ENCODE assay signal across 26 mouse cellular contexts in the genomic region with DNA sequence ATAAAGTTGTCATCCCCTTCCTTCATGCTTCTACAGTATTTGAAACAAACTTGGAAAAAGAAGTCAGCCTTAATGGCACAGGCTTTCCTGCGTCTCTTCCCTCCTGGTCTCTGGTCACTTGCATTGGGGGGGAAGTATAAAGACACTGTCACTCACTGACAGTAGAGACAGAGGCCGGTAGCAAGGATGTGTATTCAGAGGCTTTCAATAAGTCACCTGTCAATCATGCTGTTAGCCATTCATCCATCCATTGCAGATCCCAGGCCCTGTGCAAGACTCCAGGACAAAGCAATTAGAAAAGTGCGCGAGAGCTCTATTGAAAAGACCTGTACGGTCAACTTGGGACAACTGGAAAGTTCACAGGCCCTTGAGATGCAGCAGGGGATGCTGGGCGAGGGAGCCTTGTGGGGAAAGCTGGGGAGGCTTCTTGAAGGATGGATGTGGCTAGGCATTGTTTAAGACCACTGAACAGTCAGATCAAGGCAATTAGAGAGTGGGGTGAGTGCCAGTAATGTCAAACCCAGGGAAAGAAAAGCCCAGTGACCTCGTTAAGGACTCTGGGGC.
A peak's percentile ranks its signal among the peaks of the same experiment; 100 is the strongest.
DNase-seq lines count a peak whose midpoint lies in the region; ATAC-seq lines count a peak whose summit lies in the region.
"Had no signal": no experiment of that assay in that cellular context is flagged by ENCODE, and none has a peak within 500 bp of the region (broad histone marks: within the 10 kb centered on the region; RNA-seq: fewer than 3 reads in every experiment).

No protein-coding gene starts in this region.

- H3K9me3 ChIP-seq in forebrain, embryonic 11.5 days (ENCODE audit: control insufficient read depth, low read length): no peaks in the 10 kb centered on the region
- no peaks in the 10 kb centered on the region for H3K9me3 ChIP-seq in forebrain, embryonic 15.5 days
- no peaks in the 10 kb centered on the region for H3K9me3 ChIP-seq in hindbrain, embryonic 11.5 days (ENCODE audit: control insufficient read depth, low read length)
- H3K9me3 ChIP-seq in hindbrain, embryonic 13.5 days: no peaks in the 10 kb centered on the region
- no peaks in the 10 kb centered on the region for H3K9me3 ChIP-seq in embryonic facial prominence, embryonic 11.5 days (replicated peaks; ENCODE audit: control insufficient read depth, low read length)
- H3K9me3 ChIP-seq: embryonic facial prominence, embryonic 15.5 days; heart, embryonic 15.5 days; hindbrain, embryonic 12.5 days; intestine, embryonic 15.5 days had no signal

- ATAC-seq in forebrain, embryonic 11.5 days (replicated peaks; ENCODE audit: low FRiP score): peak; percentile 69
- ATAC-seq in forebrain, embryonic 15.5 days (replicated peaks): no peak
- peak; percentile 56; the same call in 1 of the 2 replicates for ATAC-seq in hindbrain, embryonic 11.5 days (ENCODE audit: low FRiP score)
- no peak for ATAC-seq in hindbrain, embryonic 13.5 days (ENCODE audit: low FRiP score)
- peak; percentile 39; the same call in 1 of the 2 replicates for ATAC-seq in embryonic facial prominence, embryonic 11.5 days (replicated peaks; ENCODE audit: insufficient number of reproducible peaks, low FRiP score, low TSS enrichment, low read depth)
- ATAC-seq: activated CD4-positive, CD25-positive, alpha-beta regulatory T cell, adult 4 months; forebrain, embryonic 16.5 days; intestine, embryonic 15.5 days; Patski had no signal

- H3K9ac ChIP-seq in forebrain, embryonic 11.5 days (ENCODE audit: low read length): no peak overlapping the region
- H3K9ac ChIP-seq in forebrain, embryonic 15.5 days (replicated peaks): no peak overlapping the region
- no peak overlapping the region for H3K9ac ChIP-seq in hindbrain, embryonic 11.5 days (ENCODE audit: low read depth, low read length)
- no peak overlapping the region for H3K9ac ChIP-seq in hindbrain, embryonic 13.5 days
- H3K9ac ChIP-seq in embryonic facial prominence, embryonic 11.5 days (replicated peaks; ENCODE audit: low read length): no peak overlapping the region
- H3K9ac ChIP-seq: embryonic facial prominence, embryonic 15.5 days; heart, embryonic 15.5 days; hindbrain, embryonic 12.5 days; intestine, embryonic 15.5 days had no signal

- no peak overlapping the region for H3K4me3 ChIP-seq in forebrain, embryonic 11.5 days (ENCODE audit: low read depth, low read length)
- no peak overlapping the region for H3K4me3 ChIP-seq in forebrain, embryonic 15.5 days
- H3K4me3 ChIP-seq in hindbrain, embryonic 11.5 days (ENCODE audit: low read depth, low read length): no peak overlapping the region
- no peak overlapping the region for H3K4me3 ChIP-seq in hindbrain, embryonic 13.5 days
- H3K4me3 ChIP-seq in embryonic facial prominence, embryonic 11.5 days (ENCODE audit: low read depth, low read length): no peak overlapping the region
- H3K4me3 ChIP-seq: embryonic facial prominence, embryonic 15.5 days; erythroblast, embryonic 14.5 days; heart, adult 2 months; heart, embryonic 15.5 days; hindbrain, embryonic 12.5 days; intestine, embryonic 15.5 days had no signal

- no peaks in the 10 kb centered on the region for H3K36me3 ChIP-seq in forebrain, embryonic 11.5 days (ENCODE audit: control insufficient read depth, insufficient read depth, low read length)
- no peaks in the 10 kb centered on the region for H3K36me3 ChIP-seq in forebrain, embryonic 15.5 days
- no peaks in the 10 kb centered on the region for H3K36me3 ChIP-seq in hindbrain, embryonic 11.5 days (ENCODE audit: control insufficient read depth, insufficient read depth, low read length)
- no peaks in the 10 kb centered on the region for H3K36me3 ChIP-seq in hindbrain, embryonic 13.5 days
- H3K36me3 ChIP-seq in embryonic facial prominence, embryonic 11.5 days (replicated peaks; ENCODE audit: control insufficient read depth, insufficient read depth, low read depth, low read length): no peaks in the 10 kb centered on the region
- H3K36me3 ChIP-seq: embryonic facial prominence, embryonic 15.5 days; heart, embryonic 15.5 days; hindbrain, embryonic 12.5 days; intestine, embryonic 15.5 days had no signal

- no peaks in the 10 kb centered on the region for H3K27me3 ChIP-seq in forebrain, embryonic 11.5 days (ENCODE audit: control insufficient read depth, insufficient read depth, low read length)
- no peaks in the 10 kb centered on the region for H3K27me3 ChIP-seq in forebrain, embryonic 15.5 days
- H3K27me3 ChIP-seq in hindbrain, embryonic 11.5 days (ENCODE audit: control insufficient read depth, insufficient read depth, low read length): no peaks in the 10 kb centered on the region
- no peaks in the 10 kb centered on the region for H3K27me3 ChIP-seq in hindbrain, embryonic 13.5 days
- H3K27me3 ChIP-seq in embryonic facial prominence, embryonic 11.5 days (ENCODE audit: control insufficient read depth, insufficient read depth, low read length): no peaks in the 10 kb centered on the region
- H3K27me3 ChIP-seq: CH12.LX; embryonic facial prominence, embryonic 15.5 days; heart, embryonic 15.5 days; hindbrain, embryonic 12.5 days; intestine, embryonic 15.5 days; Patski had no signal

- no peak overlapping the region for H3K4me2 ChIP-seq in forebrain, embryonic 11.5 days (ENCODE audit: low read depth, low read length, severe bottlenecking)
- H3K4me2 ChIP-seq in forebrain, embryonic 15.5 days (replicated peaks): no peak overlapping the region
- H3K4me2 ChIP-seq in hindbrain, embryonic 11.5 days (replicated peaks; ENCODE audit: low read depth, low read length): no peak overlapping the region
- no peak overlapping the region for H3K4me2 ChIP-seq in hindbrain, embryonic 13.5 days
- H3K4me2 ChIP-seq in embryonic facial prominence, embryonic 11.5 days (ENCODE audit: low read depth, low read length): no peak overlapping the region
- H3K4me2 ChIP-seq: embryonic facial prominence, embryonic 15.5 days; heart, embryonic 11.5 days; heart, embryonic 15.5 days; hindbrain, embryonic 12.5 days; intestine, embryonic 15.5 days had no signal

- 23% methylated on average over 7 of the region's 7 CpGs for WGBS in forebrain, embryonic 11.5 days
- 17% methylated on average over 7 of the region's 7 CpGs for WGBS in forebrain, embryonic 15.5 days
- WGBS in hindbrain, embryonic 11.5 days: 29% methylated on average over 7 of the region's 7 CpGs
- 25% methylated on average over 7 of the region's 7 CpGs for WGBS in hindbrain, embryonic 13.5 days
- WGBS in embryonic facial prominence, embryonic 11.5 days: 64% methylated on average over 7 of the region's 7 CpGs

- H3K27ac ChIP-seq in forebrain, embryonic 11.5 days (ENCODE audit: low read depth, low read length): no peak overlapping the region
- no peak overlapping the region for H3K27ac ChIP-seq in forebrain, embryonic 15.5 days (replicated peaks)
- H3K27ac ChIP-seq in hindbrain, embryonic 11.5 days (ENCODE audit: low read depth, low read length): no peak overlapping the region
- no peak overlapping the region for H3K27ac ChIP-seq in hindbrain, embryonic 13.5 days
- H3K27ac ChIP-seq in embryonic facial prominence, embryonic 11.5 days (replicated peaks; ENCODE audit: low read depth, low read length): no peak overlapping the region
- H3K27ac ChIP-seq: embryonic facial prominence, embryonic 15.5 days; heart, adult 2 months; heart, embryonic 15.5 days; hindbrain, embryonic 12.5 days; intestine, embryonic 15.5 days had no signal

- no peak for DNase-seq in forebrain, embryonic 11.5 days (ENCODE audit: low spot score)
- DNase-seq in hindbrain, embryonic 11.5 days (ENCODE audit: low spot score): peak; percentile 24
- peak; percentile 62 for DNase-seq in embryo, embryonic 10.5 days (ENCODE audit: low spot score)
- DNase-seq in embryonic facial prominence, embryonic 11.5 days (ENCODE audit: low spot score): peak; percentile 24
- DNase-seq in kidney, postnatal 36 days: no peak
- DNase-seq in kidney, postnatal 25 days: no peak
- DNase-seq: adrenal gland, adult 2 months; adrenal gland, postnatal 25 days; cerebellum, adult 18-20 months; cerebellum, adult 9-11 months; cerebellum, postnatal 36 days; gastrocnemius, postnatal 10 days; heart, adult 2 months; kidney, adult 18-20 months had no signal

- no peaks in the 10 kb centered on the region for H3K4me1 ChIP-seq in forebrain, embryonic 11.5 days (replicated peaks; ENCODE audit: control insufficient read depth, insufficient read depth, low read length)
- 0 out of 2 replicates have a peak, but pooled peaks cover 3% of the 10 kb centered on the region for H3K4me1 ChIP-seq in forebrain, embryonic 15.5 days
- no peaks in the 10 kb centered on the region for H3K4me1 ChIP-seq in hindbrain, embryonic 11.5 days (replicated peaks; ENCODE audit: control insufficient read depth, insufficient read depth, low read length)
- H3K4me1 ChIP-seq in hindbrain, embryonic 13.5 days (replicated peaks): no peaks in the 10 kb centered on the region
- H3K4me1 ChIP-seq in embryonic facial prominence, embryonic 11.5 days (ENCODE audit: control insufficient read depth, insufficient read depth, low read length): no peaks in the 10 kb centered on the region
- H3K4me1 ChIP-seq: embryonic facial prominence, embryonic 15.5 days; heart, embryonic 15.5 days; intestine, embryonic 15.5 days had no signal

Comparison
In these comparisons a context has a peak if more than half of its experiments do, and no peak if none do; other contexts are left out.
1. ATAC-seq: peak in forebrain, embryonic 11.5 days (single experiment), hindbrain, embryonic 11.5 days (single experiment) and embryonic facial prominence, embryonic 11.5 days (single experiment); none in forebrain, embryonic 15.5 days (single experiment) and hindbrain, embryonic 13.5 days (single experiment).
2. DNase-seq: peak in hindbrain, embryonic 11.5 days (single experiment), embryo, embryonic 10.5 days (single experiment) and embryonic facial prominence, embryonic 11.5 days (single experiment); none in forebrain, embryonic 11.5 days (single experiment), kidney, postnatal 36 days (0 of 2) and kidney, postnatal 25 days (0 of 2).